Mouse (Mus musculus) megakaryocyte, embryonic 14.5 days (primary cell): ENCODE results near the gene Rhobtb1. TPM values are rescaled to one million over a fixed set of nuclear protein-coding genes. Genes with fewer than 3 reads are reported as not detected.
A peak's percentile ranks its signal among the peaks of the same experiment; 100 is the strongest.

Experiments used
- H3K27me3 ChIP-seq: replicated peaks from 2 replicates; pipeline ENCODE3; 2012; ENCODE audit warnings: inconsistent platforms
- H3K36me3 ChIP-seq: replicated peaks from 2 replicates; pipeline ENCODE3; 2012; ENCODE audit warnings: low read length, inconsistent platforms, mixed read lengths
- H3K4me1 ChIP-seq: 2 replicates; pipeline ENCODE4 v1.6.1; 2012; ENCODE audit warnings: inconsistent platforms
- H3K4me3 ChIP-seq: replicated peaks from 2 replicates; pipeline ENCODE3; 2012; ENCODE audit warnings: moderate library complexity, mild to moderate bottlenecking, inconsistent platforms
- H3K9me3 ChIP-seq: 2 replicates; pipeline ENCODE4 v1.6.1; 2012; ENCODE audit warnings: inconsistent platforms
- FLI1 ChIP-seq: IDR thresholded peaks from 2 replicates; pipeline ENCODE4 v1.6.1; 2012; ENCODE audit warnings: low read length, inconsistent platforms, mixed read lengths
- GATA1 ChIP-seq: IDR thresholded peaks from 3 replicates; pipeline ENCODE4 v1.6.1; 2012; ENCODE audit warnings: mixed read lengths, low read length, inconsistent platforms, borderline replicate concordance
- polyA plus RNA-seq: library from polyadenylated mRNA; stranded (reverse); fragments of >175 nt; gene quantifications from 2 replicates; pipeline ENCODE4 v1.2.3, GENCODE M21; 2012; ENCODE audit warnings: low replicate concordance; ENCODE audit not compliant: insufficient read depth

The Rhobtb1 gene
- polyA plus RNA-seq, 1 experiment, result 3.5 TPM

DNA sequence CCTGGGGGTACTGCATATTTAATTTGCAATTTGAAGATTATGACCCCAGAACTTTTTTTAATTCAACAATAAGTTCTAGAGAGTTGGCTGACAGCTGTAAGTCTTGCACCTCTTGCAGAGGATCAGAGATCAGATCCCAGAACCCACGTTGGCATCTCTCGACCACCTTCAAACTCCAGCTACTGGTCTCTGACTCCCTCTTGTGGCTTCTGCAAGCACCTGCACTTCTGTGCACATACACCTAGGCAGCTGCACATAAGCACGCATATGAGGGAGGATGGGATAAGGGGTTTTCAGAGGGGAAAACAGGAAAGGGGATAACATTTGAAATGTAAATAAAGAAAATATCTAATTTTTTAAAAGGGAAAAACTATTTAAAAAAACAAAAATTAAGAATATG lies 57.5 kb downstream of the Rhobtb1 start:
- H3K9me3 ChIP-seq, result no peaks in the 10 kb centered on the region; the same call in 1 of the 2 replicates
- TF ChIP-seq FLI1 (no peak), GATA1 (no peak)
- H3K4me3 ChIP-seq, result no peak overlapping the region
- peaks cover 14% of the 10 kb centered on the region for H3K36me3 ChIP-seq
- peaks cover 8% of the 10 kb centered on the region for H3K27me3 ChIP-seq
- H3K4me1 ChIP-seq, result peaks cover 40% of the 10 kb centered on the region

DNA sequence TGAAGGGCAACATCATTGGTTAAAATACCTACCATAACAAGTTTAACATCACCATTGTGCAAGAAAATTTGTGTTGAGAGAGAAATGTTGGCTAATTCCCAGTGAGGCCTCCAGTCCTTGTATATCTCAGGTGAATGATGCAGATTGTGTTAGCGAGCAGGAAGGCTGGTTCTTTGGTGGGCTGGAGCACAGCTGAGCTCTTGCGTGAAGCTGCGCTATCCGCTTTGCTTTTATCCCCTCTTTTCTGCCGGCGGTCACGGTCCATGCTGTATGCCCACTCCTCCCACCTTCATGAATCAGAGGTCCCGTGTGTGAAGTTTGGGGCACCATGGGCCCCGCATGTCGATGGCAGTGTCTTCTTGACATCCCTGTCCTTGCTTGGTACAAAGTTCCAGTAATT lies 58.8 kb downstream of the Rhobtb1 start:
- H3K27me3 ChIP-seq, result peaks cover 11% of the 10 kb centered on the region
- TF ChIP-seq FLI1 (no peak), GATA1 (no peak)
- H3K9me3 ChIP-seq, result no peaks in the 10 kb centered on the region; the same call in 1 of the 2 replicates
- peaks cover 15% of the 10 kb centered on the region for H3K36me3 ChIP-seq
- H3K4me1 ChIP-seq, result peaks cover 45% of the 10 kb centered on the region
- no peak overlapping the region for H3K4me3 ChIP-seq

DNA sequence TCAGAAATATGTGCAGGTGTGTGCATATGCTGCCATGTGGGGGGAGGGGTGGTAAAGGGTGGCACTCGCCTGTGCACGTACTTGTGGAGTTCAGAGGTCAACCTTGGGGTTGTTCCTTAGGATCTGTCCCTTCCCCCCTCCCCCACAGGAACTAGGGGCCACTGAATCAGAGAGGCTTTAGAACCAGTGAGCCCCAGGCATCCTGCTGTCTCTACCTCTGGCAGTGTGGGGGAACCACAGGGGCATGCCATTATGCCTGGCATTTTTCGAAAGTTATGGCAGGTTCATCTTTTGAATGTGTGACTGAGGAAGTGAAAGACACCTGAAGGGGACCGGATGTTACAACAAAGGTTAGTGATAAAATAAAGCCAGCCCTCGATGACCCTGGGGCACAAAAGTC lies 59.4 kb downstream of the Rhobtb1 start:
- no peaks in the 10 kb centered on the region; the same call in 1 of the 2 replicates for H3K9me3 ChIP-seq
- H3K4me3 ChIP-seq, result no peak overlapping the region
- TF ChIP-seq GATA1 (no peak), FLI1 (no peak)
- peaks cover 21% of the 10 kb centered on the region for H3K36me3 ChIP-seq
- peaks cover 39% of the 10 kb centered on the region for H3K4me1 ChIP-seq
- peaks cover 11% of the 10 kb centered on the region for H3K27me3 ChIP-seq

DNA sequence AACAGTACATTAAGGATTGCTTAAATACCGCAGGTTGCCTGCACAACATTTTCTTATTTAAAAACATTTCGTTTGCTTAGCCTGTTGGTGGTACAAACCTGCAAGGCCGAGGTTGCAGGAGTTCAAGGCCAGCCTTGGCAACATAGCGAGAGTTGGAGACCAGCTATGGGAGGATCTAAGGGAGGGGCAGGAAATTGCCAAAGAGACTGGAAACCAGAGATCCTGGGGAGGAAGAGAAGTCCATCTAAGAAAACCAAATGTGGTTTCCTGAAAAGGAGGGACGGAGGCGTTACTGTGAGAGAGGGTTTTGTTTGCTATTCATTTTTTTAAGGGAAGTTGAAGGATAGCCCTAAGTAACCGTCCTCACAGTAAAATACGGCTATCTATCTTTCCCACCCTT lies 60.3 kb downstream of the Rhobtb1 start:
- Histone ChIP-seq H3K9me3 (no peaks in the 10 kb centered on the region; the same call in 1 of the 2 replicates), H3K27me3 (peaks cover 11% of the 10 kb centered on the region), H3K4me1 (peaks cover 42% of the 10 kb centered on the region), H3K4me3 (peak overlapping the region; percentile 99), H3K36me3 (peaks cover 30% of the 10 kb centered on the region)
- TF ChIP-seq GATA1, result no peak
- no peak for TF ChIP-seq FLI1

DNA sequence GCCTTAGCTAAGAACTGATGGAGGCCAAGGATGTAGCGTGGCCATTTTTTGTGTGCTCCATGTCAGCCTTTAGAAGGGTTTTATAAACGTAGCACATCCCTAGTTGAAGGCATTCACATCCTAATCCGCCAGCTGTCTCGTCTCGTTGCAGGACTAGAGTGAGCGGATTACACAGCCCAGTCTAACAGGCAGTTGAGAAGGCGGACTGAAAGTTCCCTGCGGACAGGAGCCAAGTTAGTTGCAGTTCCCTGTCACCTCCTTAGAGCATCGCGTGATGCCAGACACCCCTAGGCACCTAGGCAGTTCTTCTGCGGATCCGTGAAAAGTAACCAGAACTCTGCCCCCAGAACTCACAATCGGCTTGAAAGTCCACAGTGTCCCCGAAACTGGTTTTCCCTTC lies 60.7 kb downstream of the Rhobtb1 start:
- H3K4me1 ChIP-seq, result peaks cover 43% of the 10 kb centered on the region
- H3K36me3 ChIP-seq, result peaks cover 34% of the 10 kb centered on the region
- H3K9me3 ChIP-seq, result no peaks in the 10 kb centered on the region; the same call in 1 of the 2 replicates
- H3K27me3 ChIP-seq, result peaks cover 11% of the 10 kb centered on the region
- peak overlapping the region; percentile 99 for H3K4me3 ChIP-seq
- no peak for TF ChIP-seq FLI1
- TF ChIP-seq GATA1, result no peak

DNA sequence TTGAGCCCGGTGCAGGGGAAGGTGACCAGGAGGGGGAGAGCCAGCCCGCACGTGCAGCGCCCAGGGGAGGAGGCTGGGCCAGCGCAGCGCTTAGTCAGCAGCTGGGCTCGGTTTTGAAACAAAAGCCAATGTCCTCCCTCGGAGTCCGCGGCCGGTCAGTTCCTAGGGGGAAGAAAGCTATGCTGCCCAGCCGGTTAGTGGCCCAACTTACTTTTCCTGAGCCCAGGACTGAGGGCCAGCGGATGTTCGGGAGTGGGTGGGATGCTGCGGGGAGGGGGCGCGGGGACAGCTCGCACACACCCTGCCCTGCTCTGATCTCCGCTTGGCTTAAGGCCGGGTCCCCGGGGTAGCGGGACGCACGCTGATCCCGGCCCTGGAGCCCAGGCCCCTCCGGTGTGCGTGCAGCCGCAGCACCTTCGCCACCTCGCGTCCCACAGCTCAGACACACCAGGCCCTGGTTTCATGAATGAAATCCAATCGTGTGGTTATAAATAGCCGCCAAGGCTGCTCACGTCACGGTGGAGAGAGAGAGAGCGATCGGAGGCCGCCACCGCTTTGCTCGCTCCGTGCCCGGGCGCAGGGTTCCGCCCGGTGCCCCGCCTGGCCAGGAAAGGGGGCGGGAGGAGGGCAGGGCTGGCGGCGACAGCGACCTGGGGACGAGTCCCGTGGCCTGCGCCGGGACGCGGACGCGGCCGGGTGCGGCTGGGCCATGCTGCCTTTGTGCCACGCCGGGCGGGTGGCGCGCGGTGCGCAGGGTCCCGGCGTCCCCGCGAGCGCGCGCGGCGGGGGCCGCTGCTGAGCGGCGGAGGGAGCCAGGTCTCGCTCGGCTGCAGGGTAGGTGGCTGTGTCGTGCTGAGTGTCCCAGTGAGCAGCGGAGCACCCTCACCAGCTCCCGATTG lies 61.6 kb downstream of the Rhobtb1 start, which contains the start of gene A930033H14Rik:
Gene A930033H14Rik, minus strand, starts transcription at position 557 of the 899 bp plus-strand sequence.
- Histone ChIP-seq H3K27me3 (peaks cover 11% of the 10 kb centered on the region), H3K4me1 (peaks cover 49% of the 10 kb centered on the region), H3K9me3 (no peaks in the 10 kb centered on the region; the same call in 1 of the 2 replicates), H3K4me3 (peak within 1 kb of the TSS; percentile 99), H3K36me3 (peaks cover 39% of the 10 kb centered on the region)
- no peak for TF ChIP-seq FLI1
- no peak for TF ChIP-seq GATA1

DNA sequence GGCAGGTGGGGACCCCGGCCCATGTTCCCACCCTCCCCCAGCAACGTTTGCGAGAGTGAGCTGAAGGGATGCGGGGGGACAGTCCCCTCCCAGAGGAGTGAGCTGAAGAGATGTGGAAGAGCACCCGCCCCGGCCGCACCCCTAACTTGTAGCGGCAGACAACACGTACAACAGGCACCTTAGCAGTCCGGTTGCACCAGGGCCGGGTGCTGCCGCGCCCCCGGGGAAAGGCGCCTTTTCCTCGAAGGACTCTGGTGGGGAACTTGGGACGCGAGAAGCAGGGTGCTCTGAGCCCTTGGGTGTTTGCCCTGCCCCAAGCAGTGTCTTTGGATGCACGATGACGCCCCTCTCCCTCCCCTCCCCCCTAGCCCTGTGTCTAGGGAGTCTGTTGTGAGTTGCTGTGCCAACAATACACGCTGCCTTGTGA lies 62.2 kb downstream of the Rhobtb1 start:
- peaks cover 39% of the 10 kb centered on the region for H3K36me3 ChIP-seq
- peak overlapping the region; percentile 99 for H3K4me3 ChIP-seq
- H3K9me3 ChIP-seq, result no peaks in the 10 kb centered on the region; the same call in 1 of the 2 replicates
- peaks cover 50% of the 10 kb centered on the region for H3K4me1 ChIP-seq
- peaks cover 9% of the 10 kb centered on the region for H3K27me3 ChIP-seq
- TF ChIP-seq GATA1 (no peak), FLI1 (no peak)

DNA sequence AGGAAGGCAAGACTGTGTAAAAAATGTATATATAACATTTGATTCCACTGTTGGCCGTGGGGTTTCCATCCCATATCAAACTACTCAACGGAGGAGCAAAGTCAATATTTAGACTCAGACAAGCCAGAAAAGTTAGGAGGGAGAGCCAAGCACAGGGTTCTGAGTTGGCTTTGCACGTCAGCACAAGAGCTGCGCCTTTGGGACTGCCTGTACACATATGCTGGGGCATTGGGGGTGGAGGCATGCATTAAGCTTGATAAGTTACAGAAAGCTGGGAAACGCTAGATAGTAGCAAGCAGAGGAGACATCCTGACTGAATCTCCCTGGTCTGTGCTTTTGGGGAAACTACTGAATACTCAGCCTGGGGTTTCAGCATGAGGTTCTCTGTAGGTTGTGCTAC lies 62.8 kb downstream of the Rhobtb1 start:
- Histone ChIP-seq H3K36me3 (peaks cover 39% of the 10 kb centered on the region), H3K4me3 (peak overlapping the region; percentile 99), H3K9me3 (no peaks in the 10 kb centered on the region), H3K27me3 (peaks cover 9% of the 10 kb centered on the region), H3K4me1 (peaks cover 55% of the 10 kb centered on the region)
- no peak for TF ChIP-seq FLI1
- no peak for TF ChIP-seq GATA1

DNA sequence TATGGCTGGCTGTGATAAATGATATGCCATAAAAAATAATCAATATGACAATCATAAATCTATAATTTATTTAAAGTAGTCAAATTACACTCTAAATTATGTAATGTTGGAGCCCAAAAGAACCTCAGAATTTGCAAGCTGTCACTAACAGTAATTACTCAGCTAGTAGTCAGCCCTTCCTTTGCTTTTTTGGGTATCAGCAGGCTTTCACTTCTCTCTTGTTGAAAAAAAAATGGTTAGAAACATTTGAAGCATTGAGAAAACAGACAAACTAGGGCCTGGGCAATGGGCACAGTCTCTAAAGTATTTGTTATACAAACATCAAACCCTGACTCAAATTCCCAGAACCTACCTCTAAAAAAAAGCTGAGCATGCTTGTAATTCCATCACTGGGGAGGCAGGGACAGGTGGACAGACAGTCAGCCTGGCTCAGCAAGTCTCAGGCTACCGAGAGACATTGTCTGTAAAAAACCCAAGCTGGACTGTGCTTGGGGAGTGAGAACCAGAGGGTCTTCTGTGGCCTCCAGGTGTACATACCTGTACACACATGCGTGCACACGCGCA lies 66.0 kb downstream of the Rhobtb1 start:
- H3K36me3 ChIP-seq, result peaks cover 37% of the 10 kb centered on the region
- H3K27me3 ChIP-seq, result peaks cover 9% of the 10 kb centered on the region
- no peaks in the 10 kb centered on the region for H3K9me3 ChIP-seq
- TF ChIP-seq FLI1, result no peak
- TF ChIP-seq GATA1, result no peak
- H3K4me3 ChIP-seq, result no peak overlapping the region
- peaks cover 70% of the 10 kb centered on the region for H3K4me1 ChIP-seq
